Mouse (Mus musculus) forebrain, embryonic 13.5 days (tissue): Measurements from ENCODE around the gene Slc22a8. TPM values are rescaled to one million over a fixed set of nuclear protein-coding genes. Genes with fewer than 3 reads are reported as not detected.

Experiments used
- ATAC-seq: fragments of 200-750 bp; cut with Nextera tagmentation; 2 replicates; pipeline ENCODE4 v1.8.0; 2017
- H3K27ac ChIP-seq: fragments of 300-500 bp; sonication (generic); 2 replicates; pipeline ENCODE4 v1.5.1; 2015; ENCODE audit warnings: inconsistent platforms, mild to moderate bottlenecking, moderate library complexity
- H3K27me3 ChIP-seq: fragments of 300-500 bp; sonication (generic); 2 replicates; pipeline ENCODE4 v1.6.1; 2015; ENCODE audit warnings: mild to moderate bottlenecking, inconsistent platforms
- H3K36me3 ChIP-seq: fragments of 300-500 bp; sonication (generic); 2 replicates; pipeline ENCODE4 v1.6.1; 2015; ENCODE audit warnings: mild to moderate bottlenecking, inconsistent platforms; ENCODE audit not compliant: poor library complexity, severe bottlenecking
- H3K4me1 ChIP-seq: fragments of 300-500 bp; sonication (generic); 2 replicates; pipeline ENCODE4 v1.6.1; 2015; ENCODE audit warnings: inconsistent platforms
- H3K4me2 ChIP-seq: fragments of 300-500 bp; sonication (generic); 2 replicates; pipeline ENCODE4 v1.6.1; 2015; ENCODE audit warnings: inconsistent platforms, mild to moderate bottlenecking, moderate library complexity
- H3K4me3 ChIP-seq: fragments of 300-500 bp; sonication (generic); 2 replicates; pipeline ENCODE4 v1.5.1; 2015; ENCODE audit warnings: mild to moderate bottlenecking, inconsistent platforms
- H3K9ac ChIP-seq: fragments of 300-500 bp; sonication (generic); 2 replicates; pipeline ENCODE4 v1.6.1; 2015; ENCODE audit warnings: mild to moderate bottlenecking, inconsistent platforms
- H3K9me3 ChIP-seq: fragments of 300-500 bp; sonication (generic); replicated peaks from 2 replicates; pipeline ENCODE4 v1.6.1; 2016; ENCODE audit warnings: inconsistent platforms
- WGBS: fragments of 180-500 bp; shearing (Covaris S2); methylation state at CpG from one replicate; pipeline ENCODE4 v1.1.7; 2015; 5-methylcytosine and 5-hydroxymethylcytosine counted together
- polyA plus RNA-seq: library from polyadenylated mRNA; unstranded; fragments of >200 nt; fragmentation: Nextera tagmentation; extraction: Ambion mirVana; gene quantifications from 2 replicates; pipeline ENCODE4 v1.2.1, GENCODE M21; 2015

Gene Slc22a8
- polyA plus RNA-seq, 1 experiment from 2014 or later, result 1.6 TPM

DNA sequence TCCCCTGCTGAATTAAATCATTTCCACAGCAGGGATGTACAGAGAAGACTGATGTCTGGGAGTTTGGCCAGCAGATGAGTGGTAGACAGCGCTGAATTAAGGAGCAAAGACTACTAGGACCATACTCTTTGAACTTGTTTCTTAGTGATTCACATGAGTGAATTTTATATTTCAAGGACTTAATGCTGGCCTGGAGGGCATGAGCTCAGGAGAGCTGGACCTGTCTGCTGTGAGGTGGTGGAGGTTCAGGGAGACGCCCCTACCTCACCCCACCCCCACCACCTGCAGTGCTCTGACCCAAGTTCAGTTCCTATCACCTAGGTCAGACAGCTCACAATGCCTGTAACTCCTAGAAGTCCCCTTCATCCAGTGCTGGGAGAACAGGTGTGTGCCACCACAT lies 55.3 kb downstream of the Slc22a8 start:
- WGBS, result 85% methylated on average over 2 of the region's 2 CpGs
- no peak for ATAC-seq

DNA sequence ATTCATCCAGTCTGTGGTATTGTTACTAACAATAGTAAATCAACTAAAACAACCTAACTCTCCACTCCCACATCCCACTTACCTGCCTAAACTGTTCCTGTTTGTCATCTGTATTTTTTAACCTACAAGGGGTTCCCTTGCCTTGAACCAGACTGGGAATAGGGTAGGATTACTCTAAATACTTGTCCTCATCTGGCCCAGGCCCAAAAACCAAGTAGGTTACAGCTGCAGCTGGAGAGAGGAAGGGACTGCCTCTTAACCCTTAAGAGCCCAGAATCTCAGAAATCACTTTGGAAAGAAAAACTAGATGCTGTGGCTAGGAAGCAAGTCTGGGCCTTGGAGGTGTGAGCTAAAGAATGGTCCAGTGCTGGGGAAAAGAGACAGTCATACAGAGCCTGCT lies 64.8 kb downstream of the Slc22a8 start:
- no peaks in the 10 kb centered on the region for H3K4me1 ChIP-seq
- no peak overlapping the region for H3K4me2 ChIP-seq
- no peaks in the 10 kb centered on the region for H3K36me3 ChIP-seq
- no peak for ATAC-seq
- no peaks in the 10 kb centered on the region for H3K9me3 ChIP-seq
- no peak overlapping the region for H3K9ac ChIP-seq
- H3K27ac ChIP-seq, result no peak overlapping the region
- H3K4me3 ChIP-seq, result no peak overlapping the region
- H3K27me3 ChIP-seq, result no peaks in the 10 kb centered on the region

More for the DNA sequence above, 55.3 kb downstream of the Slc22a8 start:
- no peaks in the 10 kb centered on the region for H3K27me3 ChIP-seq
- H3K27ac ChIP-seq, result no peak overlapping the region
- H3K9ac ChIP-seq, result no peak overlapping the region
- H3K4me1 ChIP-seq, result no peaks in the 10 kb centered on the region
- H3K36me3 ChIP-seq, result no peaks in the 10 kb centered on the region
- no peak overlapping the region for H3K4me2 ChIP-seq
- no peaks in the 10 kb centered on the region for H3K9me3 ChIP-seq
- no peak overlapping the region for H3K4me3 ChIP-seq

DNA sequence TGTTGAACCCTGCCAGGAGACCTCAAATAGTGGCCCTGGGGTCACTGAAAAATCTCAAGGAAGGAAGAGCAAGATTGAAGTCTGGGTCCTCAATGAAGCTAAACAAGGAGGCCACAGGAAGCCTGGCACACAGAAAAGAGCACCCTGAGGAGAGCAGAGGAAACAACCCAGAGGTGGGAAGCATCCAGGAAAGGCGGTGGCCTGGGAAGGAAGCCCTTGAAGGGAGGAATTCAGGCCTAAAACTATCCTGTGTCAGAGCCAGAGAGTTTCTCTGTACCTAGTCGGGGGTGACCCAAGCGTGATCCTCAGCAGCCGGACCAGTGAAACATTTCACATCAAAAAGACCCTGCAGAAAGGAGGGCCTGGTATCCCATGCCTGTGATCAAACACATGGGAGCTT lies 65.3 kb downstream of the Slc22a8 start:
- ATAC-seq, result no peak
- no peaks in the 10 kb centered on the region for H3K9me3 ChIP-seq
- H3K9ac ChIP-seq, result no peak overlapping the region
- H3K27me3 ChIP-seq, result no peaks in the 10 kb centered on the region
- H3K4me1 ChIP-seq, result no peaks in the 10 kb centered on the region
- no peaks in the 10 kb centered on the region for H3K36me3 ChIP-seq
- no peak overlapping the region for H3K4me2 ChIP-seq
- H3K4me3 ChIP-seq, result no peak overlapping the region
- 80% methylated on average over 4 of the region's 4 CpGs for WGBS
- H3K27ac ChIP-seq, result no peak overlapping the region

Other genes with a start within 250 kb of the Slc22a8 start
- gene Slc22a30, start 186.1 kb upstream of the Slc22a8 start, polyA plus RNA-seq, result not detected in 2 replicates
- 1.6 and 3.2 TPM in 2 replicates for gene Slc22a6, start 26.8 kb downstream of the Slc22a8 start, polyA plus RNA-seq
- gene Chrm1, start 72.5 kb downstream of the Slc22a8 start, polyA plus RNA-seq, result 0.94 and 1.3 TPM in 2 replicates
- gene Slc3a2, start 132.1 kb downstream of the Slc22a8 start, polyA plus RNA-seq, result 135 and 143 TPM in 2 replicates
- gene Wdr74, start 144.6 kb downstream of the Slc22a8 start, polyA plus RNA-seq, result 92.0 and 97.4 TPM in 2 replicates
- gene 1700092M07Rik, start 149.5 kb downstream of the Slc22a8 start, polyA plus RNA-seq, result 1.9 and 3.7 TPM in 2 replicates
- 117 and 118 TPM in 2 replicates for gene Stx5a, start 150.2 kb downstream of the Slc22a8 start, polyA plus RNA-seq
- 194 and 211 TPM in 2 replicates for gene Nxf1, start 165.8 kb downstream of the Slc22a8 start, polyA plus RNA-seq
- gene Tmem223, start 179.7 kb downstream of the Slc22a8 start, polyA plus RNA-seq, result 260 and 261 TPM in 2 replicates
- 35.9 and 36.5 TPM in 2 replicates for gene Tmem179b, start 183.2 kb downstream of the Slc22a8 start, polyA plus RNA-seq
- 30.1 and 33.0 TPM in 2 replicates for gene Taf6l, start 195.2 kb downstream of the Slc22a8 start, polyA plus RNA-seq
- gene Polr2g, start 207.3 kb downstream of the Slc22a8 start, polyA plus RNA-seq, result 174 and 190 TPM in 2 replicates
- gene Zbtb3, start 211.3 kb downstream of the Slc22a8 start, polyA plus RNA-seq, result 7.9 and 8.5 TPM in 2 replicates
- gene Ttc9c, start 228.1 kb downstream of the Slc22a8 start, polyA plus RNA-seq, result 86.1 and 89.1 TPM in 2 replicates
- 6.4 and 6.8 TPM in 2 replicates for gene Hnrnpul2, start 228.8 kb downstream of the Slc22a8 start, polyA plus RNA-seq
- gene AC129217.1, start 238.5 kb downstream of the Slc22a8 start, polyA plus RNA-seq, result not detected in 2 replicates
- gene Bscl2, start 246.2 kb downstream of the Slc22a8 start, polyA plus RNA-seq, result 66.9 and 72.1 TPM in 2 replicates
- 198 and 204 TPM in 2 replicates for gene Gng3, start 247.9 kb downstream of the Slc22a8 start, polyA plus RNA-seq